Mouse (Mus musculus) heart, adult 18-20 months (tissue): ENCODE results near the gene Nova2. TPM values are rescaled to one million over a fixed set of nuclear protein-coding genes. Genes with fewer than 3 reads are reported as not detected.

Source experiments
- DNase-seq, 2 experiments: peaks; one replicate each; pipeline ENCODE4 v3.0.0; 2021 to 2022; ENCODE audit warnings: mixed read lengths in 1 of 2
- total RNA-seq, 2 experiments: library from RNA; stranded (reverse); gene quantifications; 2 replicates each; pipeline ENCODE4 v1.2.3; 2021

Gene Nova2
- total RNA-seq, 2 experiments from 2014 or later = 4.4 to 4.9 TPM

DNA sequence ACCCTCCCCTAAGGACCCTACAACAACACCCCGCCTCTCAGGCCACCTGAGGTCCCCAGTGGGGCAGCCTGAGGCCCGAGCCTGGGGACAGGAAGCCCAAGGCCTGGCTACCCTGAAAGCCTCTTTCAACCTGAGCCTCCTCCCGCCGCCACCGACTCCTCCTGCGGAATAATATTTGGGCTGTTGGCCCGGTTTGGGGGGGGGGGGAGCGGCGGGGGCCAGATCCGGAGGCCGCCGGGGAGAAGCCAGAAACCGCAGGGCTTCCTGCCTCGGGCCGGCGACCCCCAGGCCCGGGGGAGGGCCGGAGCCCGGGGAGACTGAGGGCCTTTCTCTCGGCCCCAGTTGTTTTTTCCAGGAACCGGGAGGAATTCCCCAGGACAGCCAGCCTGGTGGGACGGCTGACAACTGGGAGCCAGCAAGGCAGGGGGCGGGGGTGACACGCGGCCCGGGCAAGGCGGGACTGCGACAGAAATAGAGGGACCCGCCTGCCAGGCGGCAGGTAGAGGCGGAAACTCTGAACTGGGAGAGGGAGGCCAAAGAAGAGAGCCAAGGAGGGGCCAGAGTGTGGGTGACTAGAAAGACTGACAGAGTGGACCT lies 86.4 kb downstream of the Nova2 start:
- peak; percentile 58 to 61 for DNase-seq

DNA sequence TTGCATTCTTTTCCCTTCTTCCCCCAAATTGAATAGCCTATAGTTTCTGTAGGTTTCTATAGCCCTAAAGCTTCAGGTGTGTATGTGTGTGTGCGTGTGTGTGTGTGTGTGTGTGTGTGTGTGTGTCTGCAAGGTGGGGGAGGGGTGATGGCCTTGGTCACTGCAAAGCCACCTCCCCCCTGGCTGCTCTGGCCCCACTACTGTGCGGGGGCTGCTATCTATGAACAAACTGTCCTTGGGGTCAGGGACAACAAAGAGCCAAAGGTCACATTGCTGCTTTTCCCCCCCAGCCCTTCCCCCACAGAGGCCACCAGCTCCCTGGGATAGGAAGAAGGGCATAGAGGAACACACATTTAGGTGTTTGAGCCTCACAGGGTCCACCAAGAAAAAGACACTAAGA lies 87.2 kb downstream of the Nova2 start:
- no peak for DNase-seq

DNA sequence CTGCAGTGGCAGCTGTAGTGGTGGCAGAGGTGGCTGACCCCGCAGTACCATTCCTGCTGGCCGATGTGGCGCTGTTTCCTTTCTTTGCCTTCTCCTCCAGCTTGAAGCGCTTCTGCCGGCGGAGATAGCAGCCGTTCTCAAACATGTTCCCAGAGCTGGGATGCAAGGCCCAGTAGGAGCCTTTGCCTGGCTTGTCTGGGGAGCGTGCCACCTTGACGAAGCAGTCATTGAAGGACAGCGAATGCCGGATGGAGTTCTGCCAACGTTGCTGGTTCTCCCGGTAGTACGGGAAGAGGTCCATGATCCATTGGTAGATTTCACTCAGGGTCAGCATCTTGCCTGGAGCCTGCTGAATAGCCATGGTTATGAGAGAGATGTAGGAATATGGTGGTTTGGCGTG lies 88.8 kb downstream of the Nova2 start:
- DNase-seq = no peak

Other genes with a start within 250 kb of the Nova2 start
- not detected for gene Psg20, start 239.7 kb upstream of the Nova2 start, total RNA-seq
- gene Psg22, start 207.8 kb upstream of the Nova2 start, total RNA-seq = not detected
- gene Psg19, start 127.4 kb upstream of the Nova2 start, total RNA-seq = not detected
- not detected for gene Psg17, start 104.3 kb upstream of the Nova2 start, total RNA-seq
- 1 to 10 TPM; 6.1 to 7.2 TPM for gene Mill2, start 85.9 kb upstream of the Nova2 start, total RNA-seq
- gene Pglyrp1, start 54.6 kb upstream of the Nova2 start, total RNA-seq = 1 to 10 TPM; 1.6 to 5.5 TPM
- gene Ccdc61, start 15.5 kb upstream of the Nova2 start, total RNA-seq = 10 to 100 TPM in 1 of 2 experiments, 1 to 10 TPM in 1; 8.8 to 10.2 TPM
- gene Nanos2, start 61.5 kb downstream of the Nova2 start, total RNA-seq = not detected
- gene Mypop, start 65.4 kb downstream of the Nova2 start, total RNA-seq = 1 to 10 TPM; 3.6 to 4.0 TPM
- 10 to 100 TPM; 22.4 to 23.1 TPM for gene Irf2bp1, start 78.2 kb downstream of the Nova2 start, total RNA-seq
- not detected for gene Foxa3, start 97.7 kb downstream of the Nova2 start, total RNA-seq
- gene Sympk, start 98.5 kb downstream of the Nova2 start, total RNA-seq = 10 to 100 TPM; 85.2 to 93.9 TPM
- gene Rsph6a, start 128.8 kb downstream of the Nova2 start, total RNA-seq = not detected
- 10 to 100 TPM; 44.6 to 46.6 TPM for gene Dmwd, start 150.3 kb downstream of the Nova2 start, total RNA-seq
- 100 to 1,000 TPM; 503 to 516 TPM for gene Dmpk, start 158.0 kb downstream of the Nova2 start, total RNA-seq
- gene Six5, start 168.7 kb downstream of the Nova2 start, total RNA-seq = 1 to 10 TPM; 5.6 to 6.8 TPM
- gene Gm4969, start 192.5 kb downstream of the Nova2 start, total RNA-seq = not detected
- 1 to 10 TPM; 5.5 to 5.7 TPM for gene Fbxo46, start 194.0 kb downstream of the Nova2 start, total RNA-seq
- 1 to 10 TPM; 4.0 to 4.2 TPM for gene Qpctl, start 223.4 kb downstream of the Nova2 start, total RNA-seq
- gene Snrpd2, start 223.8 kb downstream of the Nova2 start, total RNA-seq = 10 to 100 TPM; 60.8 to 61.3 TPM
- under 1 TPM in 1 of 2 experiments, not detected in 1; 0.13 TPM for gene Gipr, start 240.2 kb downstream of the Nova2 start, total RNA-seq